Mouse (Mus musculus): ENCODE measurements around the gene Ttc7. TPM values are rescaled to one million over a fixed set of nuclear protein-coding genes. Genes with fewer than 3 reads are reported as not detected.
A peak's percentile ranks its signal among the peaks of the same experiment; 100 is the strongest.

Ttc7 gene
- polyA plus RNA-seq, 1 experiment from 2014 or later, result 9.5 TPM

GRCm38 (mm10) chr17:87372189-87372588 is 89.5 kb downstream of the Ttc7 start:
- H3K9me3 ChIP-seq (replicated peaks), result no peaks in the 10 kb centered on the region
- H3K27ac ChIP-seq, result no peak overlapping the region
- peaks cover 13% of the 10 kb centered on the region for H3K4me1 ChIP-seq (replicated peaks)
- H3K9ac ChIP-seq, result no peak overlapping the region
- no peak overlapping the region for H3K4me2 ChIP-seq
- no peak for ATAC-seq (ENCODE audit: low read depth)
- no peaks in the 10 kb centered on the region for H3K27me3 ChIP-seq
- 0 out of 2 replicates have a peak, but pooled peaks cover 3% of the 10 kb centered on the region for H3K36me3 ChIP-seq
- 77% methylated on average over 7 of the region's 7 CpGs for whole genome bisulfite sequencing (ENCODE audit: insufficient replicate concordance)
- H3K4me3 ChIP-seq (replicated peaks), result no peak overlapping the region
- DNase-seq, result no peak

DNA sequence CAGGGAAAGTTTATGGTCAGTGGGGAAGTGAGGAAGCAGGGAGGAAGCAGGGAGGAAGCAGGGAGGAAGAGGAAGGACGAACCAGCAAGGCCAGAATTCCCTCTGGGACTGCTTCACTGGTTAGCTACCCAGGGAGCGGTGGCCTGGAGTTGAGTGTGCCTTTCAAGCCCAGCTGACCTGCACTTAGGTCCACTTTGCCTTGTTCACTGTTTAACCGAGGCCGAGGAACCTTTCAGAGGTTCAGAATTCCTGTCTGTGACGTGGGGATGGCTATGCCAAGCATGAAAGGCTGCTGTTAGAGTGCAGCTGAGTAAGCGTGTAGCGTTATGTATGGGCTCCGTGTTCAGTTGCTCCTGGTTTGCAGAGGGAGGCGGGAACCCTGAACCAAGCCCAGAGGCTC is 90.6 kb downstream of the Ttc7 start:
- 79% methylated on average over 9 of the region's 9 CpGs for WGBS (ENCODE audit: insufficient replicate concordance)
- DNase-seq (no peak), ATAC-seq (ENCODE audit: low read depth) (no peak)
- Histone ChIP-seq H3K27ac (no peak overlapping the region), H3K27me3 (no peaks in the 10 kb centered on the region), H3K9me3 (replicated peaks) (no peaks in the 10 kb centered on the region), H3K36me3 (0 out of 2 replicates have a peak, but pooled peaks cover 3% of the 10 kb centered on the region), H3K4me1 (replicated peaks) (peaks cover 19% of the 10 kb centered on the region), H3K4me2 (no peak overlapping the region), H3K9ac (no peak overlapping the region), H3K4me3 (replicated peaks) (no peak overlapping the region)

DNA sequence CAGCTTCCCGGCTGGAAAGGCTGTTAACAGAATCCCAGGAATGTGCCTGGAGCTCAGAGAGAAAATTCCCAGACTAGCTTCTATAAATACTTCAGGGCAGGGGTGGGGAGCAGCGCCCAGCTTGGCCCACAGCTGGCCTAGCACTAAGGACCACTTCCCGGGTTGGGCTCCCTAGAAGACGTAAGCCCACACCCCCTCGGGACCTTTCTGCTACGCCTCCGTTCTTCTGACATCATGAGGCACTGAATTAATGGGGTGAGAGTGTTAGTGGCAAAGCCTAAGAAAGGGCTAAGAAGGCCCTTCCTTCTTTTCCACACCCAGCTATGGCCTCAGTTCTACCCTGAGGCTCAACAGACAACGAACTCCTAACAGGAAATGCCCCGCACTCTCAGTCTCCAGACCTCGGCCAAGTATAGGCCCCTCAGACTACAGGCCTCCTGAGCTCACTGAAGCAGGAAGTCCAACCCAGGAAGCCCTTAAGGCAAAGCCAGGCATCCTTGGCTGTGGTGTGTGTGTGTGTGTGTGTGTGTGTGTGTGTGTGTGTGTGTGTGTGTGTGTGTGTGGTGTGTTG is 93.3 kb downstream of the Ttc7 start:
- no peaks in the 10 kb centered on the region for H3K9me3 ChIP-seq (replicated peaks)
- WGBS (ENCODE audit: insufficient replicate concordance), result 42% methylated on average over 10 of the region's 10 CpGs
- H3K4me2 ChIP-seq, result no peak overlapping the region
- H3K4me1 ChIP-seq (replicated peaks), result peaks cover 35% of the 10 kb centered on the region
- no peaks in the 10 kb centered on the region for H3K27me3 ChIP-seq
- 0 out of 2 replicates have a peak, but pooled peaks cover 1% of the 10 kb centered on the region for H3K36me3 ChIP-seq
- H3K9ac ChIP-seq, result no peak overlapping the region
- DNase-seq (no peak), ATAC-seq (ENCODE audit: low read depth) (peak; percentile 32; the same call in 1 of the 2 replicates)
- no peak overlapping the region for H3K27ac ChIP-seq
- no peak overlapping the region for H3K4me3 ChIP-seq (replicated peaks)

DNA sequence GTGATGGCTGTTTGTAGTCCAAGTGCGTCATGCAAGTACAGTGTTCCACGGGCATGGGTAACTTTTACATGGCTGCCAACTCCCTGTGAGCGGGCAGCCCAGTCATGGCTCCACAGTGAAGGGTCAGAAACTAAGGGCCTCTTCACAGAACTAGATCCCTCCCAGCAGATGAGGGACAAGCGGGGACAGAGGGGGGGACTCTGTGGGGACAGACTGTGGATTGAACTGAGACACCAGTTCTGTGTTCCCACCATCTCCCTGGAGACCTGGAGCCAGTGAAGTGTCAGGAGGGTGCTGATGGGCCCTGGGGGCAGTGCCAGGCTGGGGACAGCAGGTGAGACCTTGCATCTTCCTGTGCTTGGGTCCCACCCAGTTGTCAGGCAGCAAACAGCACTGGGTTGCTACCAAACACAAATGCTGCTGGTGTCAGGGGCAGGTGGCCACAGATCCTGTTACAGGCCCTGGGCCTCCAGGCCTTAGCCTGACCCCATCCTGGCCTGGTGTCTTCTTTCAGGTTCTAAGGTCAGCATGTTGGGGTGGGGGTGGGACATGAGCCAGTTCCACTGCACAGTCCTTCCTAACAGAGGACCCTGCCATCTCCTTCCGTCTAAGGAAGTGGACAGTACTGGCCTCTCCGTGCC is 94.3 kb downstream of the Ttc7 start:
- 63% methylated on average over 6 of the region's 6 CpGs for WGBS (ENCODE audit: insufficient replicate concordance)
- no peak overlapping the region for H3K4me3 ChIP-seq (replicated peaks)
- H3K27me3 ChIP-seq, result no peaks in the 10 kb centered on the region
- DNase-seq (no peak), ATAC-seq (ENCODE audit: low read depth) (peak; percentile 36)
- no peak overlapping the region for H3K9ac ChIP-seq
- H3K9me3 ChIP-seq (replicated peaks), result no peaks in the 10 kb centered on the region
- no peaks in the 10 kb centered on the region for H3K36me3 ChIP-seq
- H3K4me2 ChIP-seq, result no peak overlapping the region
- H3K27ac ChIP-seq, result 0 out of 2 replicates have a peak overlapping the region, but pooled peaks have one; percentile 50
- peaks cover 35% of the 10 kb centered on the region for H3K4me1 ChIP-seq (replicated peaks)

DNA sequence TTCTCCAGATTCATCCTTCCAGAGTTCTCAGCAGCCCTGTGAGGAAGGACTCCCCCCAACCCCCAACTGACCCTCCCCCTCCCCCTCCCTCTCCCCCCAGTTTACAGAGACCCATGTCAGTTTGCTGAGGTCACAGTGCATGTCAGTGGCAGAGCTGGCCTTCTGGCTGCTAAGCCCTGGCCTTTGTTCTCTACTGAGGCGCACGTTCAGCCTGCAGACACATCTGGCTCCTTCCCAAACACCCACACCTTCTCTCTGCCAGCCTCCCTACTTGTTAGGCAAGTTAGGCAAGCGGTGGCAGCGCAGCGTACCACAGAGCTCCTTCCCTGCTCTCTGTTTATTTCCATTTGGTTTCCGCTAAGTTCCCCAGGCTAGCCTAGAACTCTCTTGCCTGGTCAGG is 94.8 kb downstream of the Ttc7 start:
- H3K4me3 ChIP-seq (replicated peaks), result no peak overlapping the region
- 82% methylated on average over 6 of the region's 6 CpGs for WGBS (ENCODE audit: insufficient replicate concordance)
- no peak for DNase-seq
- H3K9ac ChIP-seq, result no peak overlapping the region
- H3K4me2 ChIP-seq, result no peak overlapping the region
- H3K27ac ChIP-seq, result no peak overlapping the region
- no peaks in the 10 kb centered on the region for H3K9me3 ChIP-seq (replicated peaks)
- no peaks in the 10 kb centered on the region for H3K36me3 ChIP-seq
- H3K27me3 ChIP-seq, result no peaks in the 10 kb centered on the region
- ATAC-seq (ENCODE audit: low read depth), result 0 out of 2 replicates have a peak, but pooled peaks have one; percentile 22
- H3K4me1 ChIP-seq (replicated peaks), result peaks cover 35% of the 10 kb centered on the region

- Histone ChIP-seq H3K27me3 (no peaks in the 10 kb centered on the region), H3K27ac (no peak overlapping the region), H3K4me3 (replicated peaks) (no peak overlapping the region), H3K4me2 (no peak overlapping the region), H3K9ac (no peak overlapping the region), H3K9me3 (replicated peaks) (no peaks in the 10 kb centered on the region), H3K4me1 (replicated peaks) (peaks cover 35% of the 10 kb centered on the region), H3K36me3 (no peaks in the 10 kb centered on the region)
- whole genome bisulfite sequencing (ENCODE audit: insufficient replicate concordance), result 66% methylated on average over 16 of the region's 16 CpGs
- ATAC-seq (ENCODE audit: low read depth) (no peak), DNase-seq (no peak)
These were observed 95.9 kb downstream of the Ttc7 start for GRCm38 (mm10) chr17:87378354-87379159.

GRCm38 (mm10) chr17:87379160-87379624 is 96.5 kb downstream of the Ttc7 start:
- H3K4me2 ChIP-seq, result no peak overlapping the region
- H3K9ac ChIP-seq, result no peak overlapping the region
- 63% methylated on average over 11 of the region's 11 CpGs for WGBS (ENCODE audit: insufficient replicate concordance)
- H3K27me3 ChIP-seq, result no peaks in the 10 kb centered on the region
- H3K36me3 ChIP-seq, result no peaks in the 10 kb centered on the region
- no peak for ATAC-seq (ENCODE audit: low read depth)
- no peak overlapping the region; the same call in 1 of the 2 replicates for H3K27ac ChIP-seq
- H3K4me3 ChIP-seq (replicated peaks), result no peak overlapping the region
- H3K9me3 ChIP-seq (replicated peaks), result no peaks in the 10 kb centered on the region
- H3K4me1 ChIP-seq (replicated peaks), result peaks cover 35% of the 10 kb centered on the region
- DNase-seq, result no peak

DNA sequence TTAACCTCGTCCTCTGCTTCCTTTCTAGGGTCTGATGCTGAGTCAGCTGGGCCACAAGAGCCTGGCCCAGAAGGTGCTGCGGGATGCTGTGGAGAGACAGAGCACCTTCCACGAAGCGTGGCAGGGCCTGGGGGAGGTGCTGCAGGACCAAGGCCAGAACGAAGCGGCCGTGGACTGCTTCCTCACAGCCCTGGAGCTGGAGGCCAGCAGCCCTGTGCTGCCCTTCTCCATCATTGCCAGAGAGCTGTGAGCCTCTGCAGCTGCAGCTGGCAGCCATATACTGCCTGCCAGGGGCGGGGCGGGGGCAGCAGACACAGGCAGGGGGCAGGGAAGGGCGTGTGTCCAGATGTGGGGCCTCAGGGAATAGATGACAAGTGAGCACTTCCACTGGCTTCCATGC is 97.1 kb downstream of the Ttc7 start:
- no peak overlapping the region for H3K27ac ChIP-seq
- no peak overlapping the region for H3K4me2 ChIP-seq
- no peaks in the 10 kb centered on the region for H3K9me3 ChIP-seq (replicated peaks)
- no peak overlapping the region for H3K4me3 ChIP-seq (replicated peaks)
- H3K9ac ChIP-seq, result no peak overlapping the region
- H3K27me3 ChIP-seq, result no peaks in the 10 kb centered on the region
- no peak for DNase-seq
- ATAC-seq (ENCODE audit: low read depth), result no peak
- peaks cover 35% of the 10 kb centered on the region for H3K4me1 ChIP-seq (replicated peaks)
- WGBS (ENCODE audit: insufficient replicate concordance), result 61% methylated on average over 10 of the region's 10 CpGs
- no peaks in the 10 kb centered on the region for H3K36me3 ChIP-seq

GRCm38 (mm10) chr17:87380681-87381080 is 98.0 kb downstream of the Ttc7 start:
- ATAC-seq (ENCODE audit: low read depth), result no peak
- H3K4me3 ChIP-seq (replicated peaks), result no peak overlapping the region

DNA sequence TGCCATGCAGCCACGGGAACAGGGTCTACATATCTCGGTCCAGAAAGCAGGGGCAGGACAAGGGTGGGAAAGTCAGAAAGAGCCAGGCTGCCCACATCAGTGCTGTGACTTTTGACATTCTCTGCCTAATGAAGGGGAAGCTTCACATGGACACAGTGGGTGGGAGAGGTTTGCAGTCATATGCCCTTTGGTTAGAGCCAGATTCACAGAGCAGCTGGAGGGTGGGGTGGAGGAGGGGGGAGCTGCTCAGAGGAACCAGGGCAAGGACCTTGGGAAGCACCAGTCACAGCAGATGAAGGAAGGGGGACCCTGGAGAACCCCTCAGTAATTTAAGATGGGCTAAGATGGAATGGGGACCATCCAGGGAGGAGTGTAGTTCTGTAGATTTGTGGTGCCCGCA is 103.1 kb downstream of the Ttc7 start:
- H3K27me3 ChIP-seq, result no peaks in the 10 kb centered on the region
- ATAC-seq (ENCODE audit: low read depth), result no peak
- H3K4me3 ChIP-seq (replicated peaks), result no peak overlapping the region
- no peak overlapping the region for H3K4me2 ChIP-seq
- H3K9ac ChIP-seq, result no peak overlapping the region
- 68% methylated on average over 3 of the region's 3 CpGs for WGBS (ENCODE audit: insufficient replicate concordance)
- no peaks in the 10 kb centered on the region for H3K4me1 ChIP-seq (replicated peaks)
- no peak for DNase-seq
- H3K36me3 ChIP-seq, result no peaks in the 10 kb centered on the region
- H3K9me3 ChIP-seq (replicated peaks), result no peaks in the 10 kb centered on the region
- H3K27ac ChIP-seq, result no peak overlapping the region

More at GRCm38 (mm10) chr17:87380681-87381080, 98.0 kb downstream of the Ttc7 start:
- Histone ChIP-seq H3K27me3 (no peaks in the 10 kb centered on the region), H3K9ac (no peak overlapping the region), H3K36me3 (no peaks in the 10 kb centered on the region), H3K4me2 (no peak overlapping the region), H3K27ac (no peak overlapping the region), H3K9me3 (replicated peaks) (no peaks in the 10 kb centered on the region), H3K4me1 (replicated peaks) (peaks cover 35% of the 10 kb centered on the region)
- no peak for DNase-seq
- WGBS (ENCODE audit: insufficient replicate concordance), result 81% methylated on average over 9 of the region's 9 CpGs

DNA sequence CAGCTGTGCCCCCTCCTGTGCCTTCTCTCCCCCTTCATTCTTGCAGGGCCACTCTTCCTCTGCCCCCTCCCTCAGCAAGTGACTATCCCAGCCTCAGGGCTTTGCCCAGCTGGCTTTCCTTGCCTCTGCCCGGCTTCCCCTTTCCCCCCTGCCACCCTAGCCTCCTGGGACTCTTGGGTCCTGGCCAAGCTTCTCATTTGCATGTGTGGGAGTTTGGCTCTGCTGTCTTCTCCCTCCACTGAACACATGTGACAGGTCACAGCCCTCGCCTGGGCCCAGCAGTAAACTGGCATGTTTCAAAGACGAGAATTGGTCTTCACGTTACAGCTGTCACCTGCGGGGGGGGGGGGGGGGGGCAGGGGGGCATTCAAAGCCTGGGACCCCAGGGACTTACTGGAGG is 104.4 kb downstream of the Ttc7 start:
- Histone ChIP-seq H3K9ac (no peak overlapping the region), H3K36me3 (no peaks in the 10 kb centered on the region), H3K9me3 (replicated peaks) (no peaks in the 10 kb centered on the region), H3K4me2 (no peak overlapping the region), H3K27ac (no peak overlapping the region), H3K27me3 (no peaks in the 10 kb centered on the region), H3K4me1 (replicated peaks) (no peaks in the 10 kb centered on the region), H3K4me3 (replicated peaks) (no peak overlapping the region)
- WGBS (ENCODE audit: insufficient replicate concordance), result 51% methylated on average over 4 of the region's 5 CpGs
- ATAC-seq (ENCODE audit: low read depth), result no peak
- DNase-seq, result no peak

All from liver, embryonic 13.5 days (tissue).